Mouse (Mus musculus): ENCODE measurements around the gene Aicda.

DNA sequence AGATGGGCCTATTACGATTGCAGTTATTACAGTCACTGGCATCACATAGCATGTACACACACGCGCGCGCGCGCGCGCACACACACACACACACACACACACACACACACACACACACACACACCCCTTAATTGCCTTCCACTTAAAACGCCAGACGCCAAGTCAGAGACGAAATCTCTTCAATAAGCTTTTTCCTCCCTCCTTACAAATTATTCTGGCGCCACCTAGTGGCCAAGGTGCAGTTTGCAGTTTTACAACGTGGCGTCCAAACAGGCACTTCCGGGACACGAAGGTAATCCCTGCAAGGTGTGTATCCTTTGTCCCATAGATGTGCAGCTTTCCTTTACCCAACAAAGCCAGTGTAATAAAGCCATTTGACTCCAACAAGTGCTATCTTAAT lies 6.8 kb downstream of the Aicda start:
- no peak for TF ChIP-seq TAL1 (IDR thresholded peaks at IDR 0.05; ENCODE audit: low read length)
- no peak for TF ChIP-seq GATA1 (IDR thresholded peaks at IDR 0.05; ENCODE audit: low read length)

Measured in erythroblast, embryonic 14.5 days (primary cell).